Mouse (Mus musculus): ENCODE results near the gene Mllt10. TPM values are rescaled to one million over a fixed set of nuclear protein-coding genes. Genes with fewer than 3 reads are reported as not detected.

The Mllt10 gene
- polyA plus RNA-seq, 1 experiment from 2014 or later = 54.1 TPM

DNA sequence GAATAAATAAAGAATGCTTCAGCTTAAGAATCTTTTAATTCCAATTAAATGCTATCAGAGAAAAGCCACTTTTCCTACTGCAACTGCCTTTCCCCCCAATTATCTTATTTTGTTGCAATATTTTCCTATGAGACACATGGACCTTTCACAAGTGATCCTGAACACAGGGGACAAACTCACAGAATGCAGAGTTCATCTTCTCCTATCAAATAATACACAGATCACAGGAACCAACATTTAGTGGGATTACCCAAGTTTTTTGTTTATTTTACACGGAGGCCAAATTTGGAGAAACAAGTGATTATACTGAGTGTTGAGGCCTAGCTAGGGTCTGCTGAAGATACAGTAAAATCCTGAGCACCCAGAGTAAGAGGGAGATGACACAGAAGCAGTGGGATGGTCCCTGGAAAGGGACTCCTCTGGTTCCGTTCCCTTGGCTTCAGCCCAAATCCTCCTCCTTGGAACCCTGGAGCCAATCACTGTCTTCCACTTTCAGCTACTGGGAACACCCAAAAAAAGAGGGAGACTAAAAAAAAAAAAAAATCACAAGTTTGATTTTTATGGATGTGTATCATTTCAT is 996 bp upstream of the Mllt10 start:
- ATAC-seq (ENCODE audit: low FRiP score) (no peak), DNase-seq (ENCODE audit: low spot score, missing footprints) (peak; percentile 90)
- Histone ChIP-seq H3K4me1 (ENCODE audit: control insufficient read depth, insufficient read depth, low read length) (peaks cover 44% of the 10 kb centered on the region), H3K9me3 (ENCODE audit: control insufficient read depth, low read length) (no peaks in the 10 kb centered on the region), H3K4me3 (ENCODE audit: low read depth, low read length) (peak overlapping the region; percentile 68), H3K27ac (ENCODE audit: low read depth, low read length) (peak overlapping the region; percentile 100), H3K27me3 (ENCODE audit: control insufficient read depth, insufficient read depth, low read length) (no peaks in the 10 kb centered on the region), H3K36me3 (ENCODE audit: control insufficient read depth, insufficient read depth, low read length) (no peaks in the 10 kb centered on the region), H3K9ac (ENCODE audit: low read length) (peak overlapping the region; percentile 100), H3K4me2 (peak overlapping the region; percentile 95)
- 0% methylated on average over 2 of the region's 2 CpGs for WGBS

DNA sequence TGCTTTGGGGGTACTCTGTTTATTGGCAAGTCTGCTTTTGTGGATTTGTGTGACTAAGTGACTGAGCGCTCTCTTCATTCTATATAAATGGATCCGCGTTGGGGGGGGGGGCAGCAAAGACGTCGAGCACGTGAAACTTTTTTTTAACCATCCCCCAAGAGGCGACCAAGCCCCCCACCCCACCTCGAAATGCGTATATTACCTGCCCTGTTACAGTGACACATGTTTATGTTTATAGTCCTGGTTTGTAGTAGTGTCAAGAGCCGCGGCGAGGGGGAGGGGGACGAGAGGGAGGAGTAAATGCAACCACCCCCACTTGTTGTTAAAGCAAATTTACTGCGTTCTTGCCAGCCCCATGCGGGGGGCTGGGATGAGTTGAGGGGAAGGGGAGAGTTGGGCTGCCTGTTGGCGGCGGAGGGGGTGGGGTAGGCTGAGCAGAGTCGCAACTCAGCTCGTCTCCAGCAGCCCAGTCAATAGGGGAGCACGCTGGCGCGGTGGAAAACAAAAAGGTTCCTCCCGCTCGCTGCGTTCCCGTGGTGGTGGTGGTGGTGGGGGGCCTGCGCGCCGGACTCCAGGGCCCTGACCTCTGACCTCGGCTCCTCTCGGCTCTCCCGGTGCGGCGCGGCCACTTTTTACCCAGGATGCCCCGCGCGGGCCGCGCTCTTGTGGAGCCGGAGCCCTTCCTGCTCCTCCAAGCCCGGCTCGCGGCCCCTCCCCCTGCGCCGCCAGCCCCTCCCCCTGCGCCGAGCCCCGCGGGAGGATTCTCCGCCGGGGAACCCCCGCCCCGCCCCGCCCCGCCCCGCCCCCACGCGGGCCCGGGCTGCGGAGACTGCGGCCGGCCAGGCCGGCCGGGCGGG is 1.1 kb downstream of the Mllt10 start:
- Histone ChIP-seq H3K4me3 (ENCODE audit: low read depth, low read length) (peak overlapping the region; percentile 68), H3K4me1 (ENCODE audit: control insufficient read depth, insufficient read depth, low read length) (peaks cover 43% of the 10 kb centered on the region), H3K27ac (ENCODE audit: low read depth, low read length) (peak overlapping the region; percentile 100), H3K9me3 (ENCODE audit: control insufficient read depth, low read length) (no peaks in the 10 kb centered on the region), H3K4me2 (peak overlapping the region; percentile 95), H3K27me3 (ENCODE audit: control insufficient read depth, insufficient read depth, low read length) (no peaks in the 10 kb centered on the region), H3K36me3 (ENCODE audit: control insufficient read depth, insufficient read depth, low read length) (no peaks in the 10 kb centered on the region), H3K9ac (ENCODE audit: low read length) (peak overlapping the region; percentile 100)
- DNase-seq (ENCODE audit: low spot score, missing footprints) = peak; percentile 100
- peak; percentile 92 for ATAC-seq (ENCODE audit: low FRiP score)
- WGBS = under 1% methylated on average over 48 of the region's 66 CpGs

DNA sequence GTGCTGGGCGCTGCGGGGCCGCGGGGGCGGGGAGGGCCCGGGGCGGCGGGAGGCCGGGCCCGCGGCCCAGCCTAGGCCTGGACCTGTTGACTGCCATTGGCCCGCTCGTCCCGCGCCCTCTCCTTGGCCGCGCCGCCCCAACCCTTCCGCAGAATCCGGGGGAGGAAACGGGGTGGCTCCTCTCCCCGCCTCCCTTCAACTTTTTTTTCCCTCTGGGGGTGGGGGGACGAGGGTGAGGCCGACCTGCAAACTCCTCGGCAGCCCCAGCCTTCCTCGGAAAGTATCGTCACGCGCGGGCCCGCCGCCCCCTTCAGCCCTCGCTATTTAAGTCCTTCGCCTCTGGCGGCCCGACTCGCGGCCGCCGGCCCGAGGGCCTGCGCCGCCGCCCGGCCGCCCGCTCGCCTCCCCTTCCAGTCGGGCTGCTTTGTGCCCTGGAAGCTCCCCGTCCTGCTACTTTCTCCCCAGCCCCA is 1.8 kb downstream of the Mllt10 start:
- Histone ChIP-seq H3K36me3 (ENCODE audit: control insufficient read depth, insufficient read depth, low read length) (no peaks in the 10 kb centered on the region), H3K4me1 (ENCODE audit: control insufficient read depth, insufficient read depth, low read length) (peaks cover 37% of the 10 kb centered on the region), H3K27ac (ENCODE audit: low read depth, low read length) (peak overlapping the region; percentile 100), H3K9me3 (ENCODE audit: control insufficient read depth, low read length) (no peaks in the 10 kb centered on the region), H3K4me2 (peak overlapping the region; percentile 95), H3K27me3 (ENCODE audit: control insufficient read depth, insufficient read depth, low read length) (no peaks in the 10 kb centered on the region), H3K9ac (ENCODE audit: low read length) (peak overlapping the region; percentile 100), H3K4me3 (ENCODE audit: low read depth, low read length) (peak overlapping the region; percentile 68)
- ATAC-seq (ENCODE audit: low FRiP score) (peak; percentile 93), DNase-seq (ENCODE audit: low spot score, missing footprints) (peak; percentile 98)
- WGBS = 1% methylated on average over 36 of the region's 50 CpGs

DNA sequence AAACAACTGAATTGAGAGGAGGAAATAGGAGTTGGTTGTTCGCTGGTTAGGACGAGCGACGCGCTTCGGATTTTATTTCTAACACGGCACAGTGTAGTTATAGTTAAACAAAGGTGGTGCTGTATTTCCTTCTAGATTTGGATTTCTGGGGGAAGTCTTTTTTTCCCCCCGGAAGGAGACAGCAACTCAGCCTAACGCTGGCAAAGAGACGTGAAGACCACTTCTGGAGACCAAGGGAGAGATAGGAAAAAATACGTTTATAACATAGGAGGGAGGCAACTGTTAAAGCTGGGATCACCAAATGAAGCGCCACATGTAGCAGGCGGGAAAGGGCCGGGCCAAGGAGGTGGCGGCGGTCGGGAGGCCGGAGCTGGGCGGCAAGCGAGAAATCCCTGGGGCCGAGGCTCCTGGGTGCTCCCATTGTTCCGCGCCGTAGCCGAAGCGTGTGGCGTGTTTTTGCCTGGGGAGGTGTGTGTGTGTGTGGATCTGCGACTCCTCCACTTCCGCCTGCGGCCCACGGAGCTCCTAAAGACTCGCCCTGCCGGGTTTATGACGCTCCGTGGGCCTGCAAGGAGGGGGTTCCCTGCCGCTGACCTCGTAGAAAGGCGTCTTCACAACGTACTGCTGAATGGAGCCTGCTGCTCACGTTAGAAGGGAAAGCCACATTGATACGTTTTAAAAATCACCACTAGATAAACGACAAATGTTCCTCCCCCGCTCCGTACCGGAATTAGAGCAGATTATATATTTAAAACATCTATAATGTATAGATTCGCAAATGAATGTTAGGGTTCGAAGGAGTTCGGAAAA is 2.5 kb downstream of the Mllt10 start:
- ATAC-seq (ENCODE audit: low FRiP score) (no peak), DNase-seq (ENCODE audit: low spot score, missing footprints) (peak; percentile 97)
- Histone ChIP-seq H3K9me3 (ENCODE audit: control insufficient read depth, low read length) (no peaks in the 10 kb centered on the region), H3K4me3 (ENCODE audit: low read depth, low read length) (peak overlapping the region; percentile 68), H3K27ac (ENCODE audit: low read depth, low read length) (peak overlapping the region; percentile 100), H3K36me3 (ENCODE audit: control insufficient read depth, insufficient read depth, low read length) (no peaks in the 10 kb centered on the region), H3K9ac (ENCODE audit: low read length) (peak overlapping the region; percentile 100), H3K4me2 (peak overlapping the region; percentile 95), H3K4me1 (ENCODE audit: control insufficient read depth, insufficient read depth, low read length) (peaks cover 30% of the 10 kb centered on the region), H3K27me3 (ENCODE audit: control insufficient read depth, insufficient read depth, low read length) (no peaks in the 10 kb centered on the region)
- WGBS = under 1% methylated on average over 48 of the region's 48 CpGs

DNA sequence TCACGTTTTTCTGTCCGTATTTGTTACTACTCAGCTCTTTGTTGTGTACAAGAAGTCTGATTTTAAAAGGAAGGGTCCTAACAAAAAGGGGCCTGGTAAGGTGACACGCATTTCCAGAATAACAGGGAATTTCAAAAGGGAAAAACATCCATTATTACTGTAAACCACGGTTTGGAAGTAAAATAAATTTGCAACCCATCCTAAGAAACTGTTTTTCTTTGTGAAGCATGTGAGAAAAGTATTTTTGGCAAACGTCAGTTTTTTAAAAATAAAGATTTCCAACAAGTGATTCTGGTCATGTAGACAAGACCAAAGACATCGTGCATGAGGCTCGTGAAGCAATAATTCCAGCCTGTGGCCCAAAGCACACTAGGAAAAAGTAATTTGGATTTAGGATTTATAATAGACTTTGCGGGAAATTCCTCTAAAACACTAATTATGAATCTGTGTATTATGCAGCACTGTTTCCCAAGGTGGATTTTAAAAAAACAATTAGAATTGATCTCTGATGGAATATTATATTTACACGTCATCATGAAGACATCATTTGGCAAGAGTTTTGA is 3.2 kb downstream of the Mllt10 start:
- peak overlapping the region; percentile 68 for H3K4me3 ChIP-seq (ENCODE audit: low read depth, low read length)
- H3K27ac ChIP-seq (ENCODE audit: low read depth, low read length) = peak overlapping the region; percentile 100
- peaks cover 26% of the 10 kb centered on the region for H3K4me1 ChIP-seq (ENCODE audit: control insufficient read depth, insufficient read depth, low read length)
- ATAC-seq (ENCODE audit: low FRiP score) = no peak
- H3K4me2 ChIP-seq = peak overlapping the region; percentile 95
- no peaks in the 10 kb centered on the region for H3K27me3 ChIP-seq (ENCODE audit: control insufficient read depth, insufficient read depth, low read length)
- DNase-seq (ENCODE audit: low spot score, missing footprints) = peak; percentile 94
- WGBS = 6% methylated on average over 9 of the region's 9 CpGs
- no peaks in the 10 kb centered on the region for H3K36me3 ChIP-seq (ENCODE audit: control insufficient read depth, insufficient read depth, low read length)
- H3K9me3 ChIP-seq (ENCODE audit: control insufficient read depth, low read length) = no peaks in the 10 kb centered on the region
- H3K9ac ChIP-seq (ENCODE audit: low read length) = peak overlapping the region; percentile 100

DNA sequence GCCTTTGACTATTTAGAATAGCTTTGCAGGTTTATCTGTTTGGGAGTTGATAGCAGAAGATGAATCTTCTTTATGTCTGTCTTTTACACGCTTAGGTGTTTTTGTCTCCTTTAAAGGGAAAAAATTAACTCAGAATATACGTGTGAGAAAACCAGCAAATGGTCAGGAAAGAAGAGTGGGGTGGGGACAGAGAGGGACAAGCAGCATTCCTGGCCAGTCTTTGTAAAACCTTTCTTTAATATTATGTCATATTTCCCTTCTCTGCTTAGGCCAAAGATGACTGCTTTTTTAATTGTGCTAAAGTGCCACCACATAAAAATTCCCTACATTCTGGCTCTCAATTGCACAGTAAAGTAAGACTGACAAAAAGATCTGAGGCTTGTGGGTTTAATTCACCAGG is 4.0 kb downstream of the Mllt10 start:
- 27% methylated on average over 2 of the region's 2 CpGs for WGBS
- Histone ChIP-seq H3K4me1 (ENCODE audit: control insufficient read depth, insufficient read depth, low read length) (peaks cover 18% of the 10 kb centered on the region), H3K4me2 (peak overlapping the region; percentile 95), H3K27ac (ENCODE audit: low read depth, low read length) (peak overlapping the region; percentile 100), H3K9me3 (ENCODE audit: control insufficient read depth, low read length) (no peaks in the 10 kb centered on the region), H3K9ac (ENCODE audit: low read length) (peak overlapping the region; percentile 100), H3K4me3 (ENCODE audit: low read depth, low read length) (peak overlapping the region; percentile 68; the same call in 1 of the 2 replicates), H3K27me3 (ENCODE audit: control insufficient read depth, insufficient read depth, low read length) (no peaks in the 10 kb centered on the region), H3K36me3 (ENCODE audit: control insufficient read depth, insufficient read depth, low read length) (no peaks in the 10 kb centered on the region)
- ATAC-seq (ENCODE audit: low FRiP score) = no peak
- DNase-seq (ENCODE audit: low spot score, missing footprints) = no peak

DNA sequence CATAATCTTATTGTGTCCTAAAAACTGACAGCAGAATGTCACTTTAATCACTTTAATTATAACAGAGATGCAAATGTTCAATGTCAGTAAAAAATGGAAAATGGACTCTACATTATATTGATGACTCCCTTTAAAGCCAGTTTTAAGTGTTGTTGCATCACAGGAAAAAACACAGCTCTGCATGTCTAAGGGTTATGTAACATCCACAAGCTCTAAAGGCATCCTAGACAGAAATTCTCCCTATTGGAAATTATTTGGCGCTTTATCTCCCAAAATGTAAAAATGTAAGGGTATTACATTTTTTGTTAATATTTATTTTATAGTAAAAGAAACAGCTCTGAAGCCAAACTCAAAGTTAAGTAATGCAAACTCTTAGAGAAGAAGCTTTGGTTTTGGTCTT is 4.9 kb downstream of the Mllt10 start:
- 47% methylated on average over 1 of the region's 1 CpGs for WGBS
- H3K9ac ChIP-seq (ENCODE audit: low read length) = peak overlapping the region; percentile 40; the same call in 1 of the 2 replicates
- ATAC-seq (ENCODE audit: low FRiP score) (no peak), DNase-seq (ENCODE audit: low spot score, missing footprints) (peak; percentile 91)
- H3K27me3 ChIP-seq (ENCODE audit: control insufficient read depth, insufficient read depth, low read length) = no peaks in the 10 kb centered on the region
- H3K9me3 ChIP-seq (ENCODE audit: control insufficient read depth, low read length) = no peaks in the 10 kb centered on the region
- peaks cover 11% of the 10 kb centered on the region for H3K4me1 ChIP-seq (ENCODE audit: control insufficient read depth, insufficient read depth, low read length)
- H3K27ac ChIP-seq (ENCODE audit: low read depth, low read length) = no peak overlapping the region
- H3K36me3 ChIP-seq (ENCODE audit: control insufficient read depth, insufficient read depth, low read length) = no peaks in the 10 kb centered on the region
- H3K4me2 ChIP-seq = peak overlapping the region; percentile 20; the same call in 1 of the 2 replicates
- no peak overlapping the region for H3K4me3 ChIP-seq (ENCODE audit: low read depth, low read length)

DNA sequence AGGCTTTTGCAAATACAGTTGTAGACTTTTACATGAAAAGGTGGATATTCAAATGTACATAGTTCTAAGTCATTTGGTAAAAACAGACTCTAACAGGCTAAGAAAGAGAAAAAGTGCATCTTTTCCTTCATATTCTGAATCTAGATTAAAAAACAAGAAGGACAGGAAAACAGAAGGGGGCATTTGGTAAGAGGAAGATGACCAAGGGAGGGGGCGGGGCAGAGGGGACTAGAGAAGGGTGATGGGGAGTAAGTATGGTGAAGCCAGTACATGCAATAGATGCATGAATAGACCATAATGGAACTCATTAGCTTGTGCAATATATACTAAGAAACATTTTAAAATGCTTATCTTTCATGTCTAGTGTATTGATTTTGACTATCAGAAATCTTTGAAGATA is 5.4 kb downstream of the Mllt10 start:
- Histone ChIP-seq H3K4me1 (ENCODE audit: control insufficient read depth, insufficient read depth, low read length) (peaks cover 11% of the 10 kb centered on the region), H3K9ac (ENCODE audit: low read length) (no peak overlapping the region), H3K36me3 (ENCODE audit: control insufficient read depth, insufficient read depth, low read length) (no peaks in the 10 kb centered on the region), H3K4me2 (no peak overlapping the region; the same call in 1 of the 2 replicates), H3K4me3 (ENCODE audit: low read depth, low read length) (no peak overlapping the region), H3K9me3 (ENCODE audit: control insufficient read depth, low read length) (no peaks in the 10 kb centered on the region), H3K27ac (ENCODE audit: low read depth, low read length) (no peak overlapping the region), H3K27me3 (ENCODE audit: control insufficient read depth, insufficient read depth, low read length) (no peaks in the 10 kb centered on the region)
- no peak for ATAC-seq (ENCODE audit: low FRiP score)
- peak; percentile 88 for DNase-seq (ENCODE audit: low spot score, missing footprints)
- WGBS = 28% methylated on average over 1 of the region's 1 CpGs
